Mouse (Mus musculus) heart, postnatal 4 days (tissue): ENCODE measurements around the gene Ddc. TPM values are rescaled to one million over a fixed set of nuclear protein-coding genes. Genes with fewer than 3 reads are reported as not detected.

Experiments
- DNase-seq: peaks from one replicate; pipeline ENCODE4 v3.0.0; 2021
- total RNA-seq, 2 experiments: library from RNA; stranded (reverse); gene quantifications; 2 replicates each; pipeline ENCODE4 v1.2.3; 2021

Gene Ddc
- total RNA-seq, 2 experiments from 2014 or later: 44.6 to 51.4 TPM

- no peak for DNase-seq
Measured at GRCm38 (mm10) chr11:11777796-11778195, 120.1 kb downstream of the Ddc start.

GRCm38 (mm10) chr11:11777246-11777645 lies 120.7 kb downstream of the Ddc start:
- DNase-seq: no peak

GRCm38 (mm10) chr11:11776822-11777174 lies 121.1 kb downstream of the Ddc start:
- no peak for DNase-seq

- DNase-seq: no peak
Measured at GRCm38 (mm10) chr11:11776071-11776821, 121.7 kb downstream of the Ddc start.

- DNase-seq: no peak
Measured at GRCm38 (mm10) chr11:11774893-11775292, 123.1 kb downstream of the Ddc start.

GRCm38 (mm10) chr11:11774384-11774783 lies 123.6 kb downstream of the Ddc start:
- no peak for DNase-seq

- DNase-seq: no peak
Measured at GRCm38 (mm10) chr11:11772196-11772595, 125.7 kb downstream of the Ddc start.

GRCm38 (mm10) chr11:11770691-11771090 lies 127.3 kb downstream of the Ddc start:
- DNase-seq: no peak

GRCm38 (mm10) chr11:11769281-11769680 lies 128.7 kb downstream of the Ddc start:
- DNase-seq: no peak

GRCm38 (mm10) chr11:11768057-11768456 lies 129.9 kb downstream of the Ddc start:
- no peak for DNase-seq

- DNase-seq: no peak
Measured at GRCm38 (mm10) chr11:11766736-11767135, 131.2 kb downstream of the Ddc start.

GRCm38 (mm10) chr11:11766105-11766504 lies 131.8 kb downstream of the Ddc start:
- no peak for DNase-seq

- DNase-seq: no peak
Measured at GRCm38 (mm10) chr11:11765414-11765813, 132.5 kb downstream of the Ddc start.

Other genes with a start within 250 kb of the Ddc start
- gene Ikzf1, start 213.1 kb downstream of the Ddc start, total RNA-seq: 1 to 10 TPM; 1.7 to 1.8 TPM
- gene Fignl1, start 89.2 kb downstream of the Ddc start, total RNA-seq: 10 to 100 TPM; 18.7 to 19.9 TPM
- gene Grb10, start 140.5 kb upstream of the Ddc start, total RNA-seq: 100 to 1,000 TPM; 356 to 401 TPM